Mouse (Mus musculus) embryonic fibroblast, embryonic 13.5 days (primary cell): ENCODE measurements around the gene Nup98. TPM values are rescaled to one million over a fixed set of nuclear protein-coding genes. Genes with fewer than 3 reads are reported as not detected.

Experiments used
- H3K27ac ChIP-seq: 2 replicates; pipeline ENCODE4 v1.5.1; 2012; ENCODE audit warnings: low read length, control low read depth, inconsistent platforms; ENCODE audit not compliant: insufficient read depth
- H3K4me1 ChIP-seq: 2 replicates; pipeline ENCODE4 v1.6.1; 2011; ENCODE audit warnings: low read length; ENCODE audit not compliant: control insufficient read depth, insufficient read depth
- H3K4me3 ChIP-seq: 2 replicates; pipeline ENCODE4 v1.5.1; 2011; ENCODE audit warnings: mild to moderate bottlenecking, control low read depth, low read length; ENCODE audit not compliant: insufficient read depth
- CTCF ChIP-seq: IDR thresholded peaks from 2 replicates; pipeline ENCODE4 v1.5.1; 2011; ENCODE audit warnings: mild to moderate bottlenecking, control low read depth, low read length, moderate library complexity, borderline replicate concordance; ENCODE audit not compliant: insufficient read depth
- POLR2A ChIP-seq: IDR thresholded peaks from 2 replicates; pipeline ENCODE4 v1.6.1; 2011; ENCODE audit warnings: low read depth, mild to moderate bottlenecking, control low read depth, low read length, moderate library complexity
- polyA plus RNA-seq: library from polyadenylated mRNA; stranded (reverse); fragments of >200 nt; gene quantifications from 2 replicates; pipeline ENCODE4 v1.2.4, GENCODE M21; 2011; ENCODE audit warnings: low read depth; ENCODE audit not compliant: missing spikeins, insufficient read length

The Nup98 gene
- polyA plus RNA-seq, 1 experiment = 79.6 TPM

DNA sequence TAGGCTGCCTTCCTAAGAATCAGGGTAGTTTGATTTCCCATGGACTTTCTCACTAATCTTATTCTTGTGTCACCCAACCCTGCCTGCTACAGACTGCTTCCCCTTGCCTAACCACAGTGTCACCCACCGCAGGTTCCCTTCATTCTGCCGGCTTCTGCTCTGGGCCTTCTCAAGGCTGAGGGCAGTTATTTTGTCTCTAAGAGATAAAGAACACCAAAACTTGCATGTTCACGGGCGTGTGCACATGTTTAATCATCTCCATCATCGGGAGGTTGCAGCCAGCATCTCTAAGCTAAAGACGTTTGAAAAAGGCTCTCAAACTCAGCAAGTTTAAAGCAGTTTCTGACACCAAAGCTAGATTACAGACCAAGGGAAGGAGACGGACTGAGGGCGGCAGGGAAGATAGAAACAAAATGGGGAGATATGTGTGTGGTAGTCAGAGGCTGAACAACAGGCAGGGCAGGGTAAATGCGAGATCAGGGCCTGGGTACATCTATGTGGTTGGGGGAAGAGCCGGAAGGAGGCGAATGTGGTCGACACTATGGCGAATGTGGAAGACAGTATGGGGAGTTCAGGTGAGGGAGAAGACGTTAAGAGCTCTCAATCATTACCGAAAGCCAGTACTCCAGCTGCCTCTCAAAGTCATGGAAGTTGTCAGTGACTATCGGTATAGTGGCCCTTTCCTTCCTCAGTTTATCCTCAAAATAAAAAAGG lies 38.9 kb upstream of the Nup98 start:
- Histone ChIP-seq H3K4me1 (peaks cover 24% of the 10 kb centered on the region), H3K4me3 (peak overlapping the region; percentile 90), H3K27ac (no peak overlapping the region)
- TF ChIP-seq POLR2A (no peak), CTCF (no peak)

DNA sequence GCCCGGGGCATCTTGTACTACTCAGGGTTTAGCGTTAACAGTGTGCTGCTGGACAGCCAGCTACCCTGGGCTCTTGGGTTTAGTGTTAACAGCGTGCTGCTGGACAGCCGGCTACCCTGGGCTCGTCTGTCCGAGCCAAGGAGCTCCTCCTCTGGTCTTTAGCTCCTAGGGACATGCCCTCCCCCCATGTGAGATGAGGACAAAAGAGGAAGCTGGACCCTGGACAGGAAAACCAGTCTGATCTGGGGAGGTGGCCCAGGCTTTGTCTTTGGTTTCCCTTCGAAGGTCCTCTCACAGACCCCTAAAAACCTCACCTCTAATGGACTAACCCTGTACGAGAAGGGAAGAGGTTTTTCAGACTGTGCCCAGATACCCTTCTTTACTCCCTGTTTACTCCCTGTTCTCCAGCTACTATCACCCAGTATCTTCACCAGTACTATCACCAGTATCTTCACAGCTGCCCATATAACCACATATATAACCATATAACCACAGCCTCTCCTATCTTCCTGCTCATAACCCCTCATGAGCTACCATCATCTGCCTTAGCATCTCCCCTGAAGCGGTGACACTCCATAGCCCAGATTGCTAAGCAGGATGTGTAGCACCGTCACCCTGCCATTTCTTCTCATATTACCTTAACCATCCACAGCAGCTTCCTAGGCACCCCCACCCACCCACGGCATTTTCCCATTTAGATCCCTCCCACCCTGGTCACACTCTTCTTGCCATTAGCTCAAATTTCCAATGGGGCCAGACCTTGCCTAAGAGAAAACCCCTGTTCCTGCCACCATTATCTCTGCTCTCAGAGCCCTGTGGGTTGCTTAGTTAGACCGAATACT lies 37.2 kb upstream of the Nup98 start:
- TF ChIP-seq POLR2A = no peak
- no peak for TF ChIP-seq CTCF
- H3K4me1 ChIP-seq = peaks cover 24% of the 10 kb centered on the region
- H3K27ac ChIP-seq = no peak overlapping the region
- peak overlapping the region; percentile 90 for H3K4me3 ChIP-seq

DNA sequence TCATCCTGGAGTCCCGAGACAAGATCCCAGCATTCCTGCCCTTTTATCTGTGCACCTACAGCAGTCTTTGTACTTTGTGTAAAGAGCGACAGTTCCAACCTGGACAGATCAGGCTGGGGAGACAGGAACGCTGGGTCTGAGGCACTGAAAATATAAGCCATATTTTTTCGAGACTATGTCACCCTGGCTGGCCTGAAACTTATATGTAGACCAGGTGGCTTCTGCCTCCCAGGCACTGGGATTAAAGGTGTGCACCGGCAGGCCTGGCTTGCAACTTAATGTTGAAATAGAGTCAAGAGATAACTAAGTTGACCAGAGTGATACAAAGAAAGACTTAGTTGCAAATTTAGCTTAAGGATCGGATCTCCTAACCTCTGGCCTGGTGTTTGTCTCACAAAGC lies 36.3 kb upstream of the Nup98 start:
- no peak overlapping the region for H3K27ac ChIP-seq
- no peak overlapping the region for H3K4me3 ChIP-seq
- TF ChIP-seq CTCF (no peak), POLR2A (no peak)
- peaks cover 24% of the 10 kb centered on the region for H3K4me1 ChIP-seq

DNA sequence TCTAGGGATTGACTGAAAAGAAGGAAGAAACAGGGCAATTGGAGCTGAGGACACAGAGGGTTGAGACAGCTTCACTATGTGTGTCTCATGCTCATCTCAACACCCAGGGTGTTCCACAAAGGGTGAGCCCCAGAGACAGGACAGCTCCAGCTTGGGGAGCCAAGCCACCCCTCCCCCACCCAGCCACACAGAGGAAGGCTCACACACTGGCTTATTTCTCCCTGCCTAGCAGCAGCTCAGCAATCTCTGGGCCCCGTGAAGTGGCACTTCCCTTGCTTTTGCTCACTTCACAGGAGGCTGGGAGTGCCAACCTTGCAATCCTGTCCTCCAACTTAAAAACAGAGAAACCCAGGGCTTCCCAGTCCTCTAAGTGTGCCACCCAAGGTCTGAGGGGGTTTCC lies 35.8 kb upstream of the Nup98 start:
- H3K27ac ChIP-seq = no peak overlapping the region
- TF ChIP-seq POLR2A (no peak), CTCF (no peak)
- H3K4me1 ChIP-seq = peaks cover 24% of the 10 kb centered on the region
- no peak overlapping the region for H3K4me3 ChIP-seq

DNA sequence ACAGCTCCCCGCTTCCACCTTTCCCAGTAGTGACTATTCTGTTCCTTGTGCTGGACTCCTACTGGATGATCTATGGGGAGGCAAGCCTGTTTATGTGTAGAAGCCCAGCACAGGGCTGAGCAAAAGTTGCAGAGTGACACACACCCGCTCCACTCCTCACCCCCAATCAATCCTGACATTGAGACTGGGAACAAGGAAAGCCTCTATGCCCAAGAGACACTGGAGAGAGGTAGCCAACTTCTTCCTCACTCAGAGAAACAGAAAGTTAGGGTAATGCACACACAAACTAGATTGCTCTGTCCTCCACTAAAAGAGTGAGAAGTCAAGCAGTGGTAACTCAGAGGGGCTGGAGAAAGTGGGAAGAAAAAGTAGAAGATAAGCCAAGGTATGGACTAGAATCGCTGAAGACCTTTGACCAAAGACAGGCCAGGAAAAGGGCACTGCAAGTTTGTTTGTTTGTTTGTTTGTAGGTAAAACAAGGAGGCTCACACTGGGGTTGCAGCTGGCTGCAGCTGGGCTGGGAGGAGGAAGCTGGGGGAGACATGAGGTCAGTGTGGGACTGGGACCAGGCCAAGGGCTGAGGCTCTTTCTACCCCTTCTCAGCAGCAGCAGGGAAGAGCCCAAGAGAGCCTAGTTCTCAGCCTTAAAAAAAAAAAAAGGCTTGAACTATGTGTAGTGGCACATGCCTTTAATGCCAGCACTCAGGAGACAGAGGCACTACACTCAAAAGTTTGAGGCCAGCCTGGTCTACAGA lies 35.0 kb upstream of the Nup98 start:
- Histone ChIP-seq H3K4me3 (no peak overlapping the region), H3K27ac (no peak overlapping the region), H3K4me1 (peaks cover 24% of the 10 kb centered on the region)
- TF ChIP-seq CTCF = no peak
- no peak for TF ChIP-seq POLR2A

DNA sequence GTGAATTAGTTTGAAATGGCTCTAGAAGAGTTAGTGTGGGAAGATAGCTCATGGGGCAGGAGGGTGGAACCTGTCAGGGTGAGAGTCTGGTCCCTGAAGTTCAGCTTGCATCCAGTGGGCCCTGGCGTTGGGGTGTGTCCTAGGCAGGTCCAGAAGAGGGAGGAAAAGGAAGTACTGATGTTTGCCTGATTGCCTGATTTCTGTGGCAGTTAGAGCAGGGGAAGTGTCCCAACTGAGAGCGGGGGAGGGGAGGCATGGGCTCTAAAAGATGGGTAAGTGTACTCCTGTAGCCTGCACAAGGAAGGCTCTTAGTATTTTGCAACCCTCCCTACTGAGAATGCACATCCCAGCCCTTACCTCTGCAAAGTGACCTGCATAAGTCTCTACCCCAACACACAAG lies 33.9 kb upstream of the Nup98 start:
- no peak for TF ChIP-seq POLR2A
- no peak for TF ChIP-seq CTCF
- H3K4me1 ChIP-seq = peaks cover 24% of the 10 kb centered on the region
- no peak overlapping the region for H3K27ac ChIP-seq
- no peak overlapping the region for H3K4me3 ChIP-seq

DNA sequence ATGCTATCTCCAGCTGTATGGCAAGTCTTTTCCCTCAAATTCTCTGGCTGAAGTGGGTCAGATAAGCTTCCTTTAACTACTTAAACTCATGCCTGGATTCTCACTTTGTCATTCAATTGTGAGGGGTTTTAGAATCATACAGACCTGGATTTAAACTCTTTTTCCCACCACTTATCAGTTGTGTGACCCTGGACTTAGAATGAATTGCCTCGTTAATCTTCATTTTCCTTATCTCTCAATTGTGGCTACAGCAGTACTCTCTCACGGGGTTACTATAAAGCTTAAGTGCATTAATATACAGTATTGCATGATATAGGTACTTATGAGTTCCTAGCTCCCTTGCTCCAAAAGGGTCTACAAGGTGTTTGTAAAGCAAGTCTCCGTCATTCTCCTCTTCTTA lies 32.9 kb upstream of the Nup98 start:
- H3K4me3 ChIP-seq = no peak overlapping the region
- no peak for TF ChIP-seq POLR2A
- TF ChIP-seq CTCF = no peak
- no peak overlapping the region for H3K27ac ChIP-seq
- H3K4me1 ChIP-seq = peaks cover 21% of the 10 kb centered on the region

DNA sequence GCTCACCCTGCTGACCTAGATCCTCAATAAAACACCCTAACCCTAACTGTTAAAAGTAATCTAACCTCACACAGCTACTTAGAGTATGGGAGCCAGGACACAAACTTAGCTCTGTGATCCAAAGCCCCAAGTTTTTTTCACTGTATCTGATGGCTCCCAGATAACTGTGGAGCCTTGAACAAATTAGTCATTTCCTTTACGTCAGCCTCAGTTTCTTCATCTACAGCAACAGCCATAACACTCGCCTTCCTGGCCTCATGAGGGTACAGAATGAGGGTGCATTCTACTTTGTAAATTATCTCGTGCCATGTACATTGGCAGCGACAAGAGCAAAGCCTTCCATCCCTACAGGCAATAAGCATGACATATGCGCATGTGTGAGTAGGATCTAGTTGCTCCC lies 32.4 kb upstream of the Nup98 start:
- Histone ChIP-seq H3K4me3 (no peak overlapping the region), H3K27ac (no peak overlapping the region), H3K4me1 (peaks cover 16% of the 10 kb centered on the region)
- TF ChIP-seq POLR2A = no peak
- TF ChIP-seq CTCF = no peak

DNA sequence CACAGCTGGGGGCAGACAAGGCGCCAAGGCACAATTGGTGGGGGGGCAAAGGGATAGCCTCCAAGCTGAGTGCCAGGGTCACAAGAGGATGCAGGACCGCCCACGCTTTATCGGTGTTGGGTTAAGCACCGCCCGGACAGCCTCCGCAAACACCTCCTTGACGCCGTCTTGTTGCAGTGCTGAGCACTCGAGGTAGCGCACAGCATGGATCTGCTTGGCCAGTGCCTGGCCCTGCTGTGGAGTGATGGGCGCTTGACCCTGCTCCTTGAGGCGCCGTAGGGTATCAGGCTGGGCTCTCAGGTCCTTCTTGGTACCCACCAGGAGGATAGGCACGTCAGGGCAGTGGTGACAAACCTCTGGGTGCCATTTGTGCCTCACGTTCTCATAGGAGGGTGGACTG lies 29.6 kb upstream of the Nup98 start:
- Histone ChIP-seq H3K4me3 (no peak overlapping the region), H3K4me1 (no peaks in the 10 kb centered on the region), H3K27ac (no peak overlapping the region)
- TF ChIP-seq CTCF = no peak
- no peak for TF ChIP-seq POLR2A

DNA sequence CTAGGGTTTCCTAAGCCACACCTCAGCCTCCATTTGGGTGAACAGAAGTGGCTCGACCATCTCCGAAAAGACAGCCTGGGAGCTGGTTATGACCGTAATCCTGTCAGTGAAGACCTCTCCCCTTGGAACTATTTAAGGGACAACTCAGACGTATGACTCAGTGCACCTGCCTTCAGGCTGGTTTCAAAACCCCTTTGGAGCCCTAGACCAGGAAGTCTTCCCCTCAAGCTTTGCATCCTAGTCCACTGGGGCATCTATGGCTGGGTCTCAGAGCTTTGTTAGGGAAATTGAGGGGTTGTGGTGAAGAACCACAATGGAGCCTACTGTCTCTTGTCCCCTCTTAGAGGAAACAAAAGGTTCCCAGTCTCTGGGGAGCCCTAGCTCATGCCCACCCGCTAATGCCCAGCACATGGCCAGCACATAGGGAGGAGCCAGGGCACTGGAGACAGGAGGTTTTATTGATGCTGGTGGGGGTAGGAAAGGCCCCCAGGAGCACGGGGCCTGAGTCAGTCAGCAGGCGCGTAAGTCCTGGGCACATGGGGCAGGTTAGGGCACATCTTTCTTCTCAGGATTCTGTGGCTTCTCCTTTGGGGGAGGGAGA lies 28.8 kb upstream of the Nup98 start:
- TF ChIP-seq POLR2A (no peak), CTCF (no peak)
- H3K4me1 ChIP-seq = no peaks in the 10 kb centered on the region
- no peak overlapping the region for H3K4me3 ChIP-seq

More for the DNA sequence above, 28.8 kb upstream of the Nup98 start:
- no peak overlapping the region for H3K27ac ChIP-seq
